Mouse (Mus musculus) liver, embryonic 14.5 days (tissue): ENCODE data around the gene Tacr2. TPM values are rescaled to one million over a fixed set of nuclear protein-coding genes. Genes with fewer than 3 reads are reported as not detected.

Source experiments
- ATAC-seq: fragments of 200-750 bp; cut with Nextera tagmentation; 2 replicates; pipeline ENCODE4 v1.8.0; 2017; ENCODE audit warnings: moderate number of reproducible peaks, mild to moderate bottlenecking, moderate library complexity; ENCODE audit not compliant: insufficient read depth
- DNase-seq, 3 experiments: peaks; one replicate each; pipeline ENCODE4 v3.0.0-alpha.2; 2012 to 2013; ENCODE audit warnings: low read depth in 3 of 3, low spot score in 3 of 3
- H3K27ac ChIP-seq: fragments of 300-500 bp; sonication (generic); 2 replicates; pipeline ENCODE4 v1.5.1; 2014; ENCODE audit warnings: moderate library complexity, mild to moderate bottlenecking, control low read depth, inconsistent platforms
- H3K27me3 ChIP-seq: fragments of 300-500 bp; sonication (generic); 2 replicates; pipeline ENCODE4 v1.6.1; 2014; ENCODE audit warnings: mild to moderate bottlenecking, low read length, moderate library complexity; ENCODE audit not compliant: control insufficient read depth, insufficient read depth
- H3K36me3 ChIP-seq: fragments of 300-500 bp; sonication (generic); replicated peaks from 2 replicates; pipeline ENCODE4 v1.6.1; 2014; ENCODE audit warnings: low read depth; ENCODE audit not compliant: control insufficient read depth, insufficient read depth
- H3K4me1 ChIP-seq, 2 experiments: fragments of 200-500 bp in 1 of 2; fragments of 300-500 bp in 1 of 2; sonication (generic) in 1 of 2; replicated peaks; 2 replicates each; pipeline ENCODE4 v1.6.1; 2012 to 2014; ENCODE audit warnings: antibody characterized with exemption in 1 of 2, inconsistent platforms in 1 of 2, low read length in 1 of 2; ENCODE audit not compliant: control insufficient read depth in 2 of 2, insufficient read depth in 2 of 2
- H3K4me2 ChIP-seq: fragments of 300-500 bp; sonication (generic); 2 replicates; pipeline ENCODE4 v1.6.1; 2014; ENCODE audit warnings: low read depth, mild to moderate bottlenecking, control low read depth, moderate library complexity
- H3K4me3 ChIP-seq, 2 experiments: fragments of 200-500 bp in 1 of 2; fragments of 300-500 bp in 1 of 2; sonication (generic) in 1 of 2; 2 replicates each; pipeline ENCODE4 v1.5.1; 2012 to 2014; ENCODE audit warnings: low read depth in 2 of 2, low read length in 2 of 2, mild to moderate bottlenecking in 2 of 2, control low read depth in 1 of 2, inconsistent platforms in 1 of 2, moderate library complexity in 1 of 2; ENCODE audit not compliant: insufficient read depth in 1 of 2
- H3K9ac ChIP-seq: fragments of 300-500 bp; sonication (generic); replicated peaks from 2 replicates; pipeline ENCODE4 v1.6.1; 2014; ENCODE audit warnings: mild to moderate bottlenecking, control low read depth, moderate library complexity
- H3K9me3 ChIP-seq: fragments of 300-500 bp; sonication (generic); 2 replicates; pipeline ENCODE4 v1.6.1; 2016; ENCODE audit warnings: low read length, mixed read lengths; ENCODE audit not compliant: control insufficient read depth
- CTCF ChIP-seq: IDR thresholded peaks from 2 replicates; pipeline ENCODE4 v1.5.1; 2016; ENCODE audit warnings: antibody characterized with exemption, low read depth, control low read depth
- EP300 ChIP-seq: IDR thresholded peaks from 2 replicates; pipeline ENCODE4 v1.6.1; 2016; ENCODE audit warnings: antibody characterized with exemption, low read depth
- WGBS: fragments of 180-500 bp; shearing (Covaris S2); extraction: QIAGEN DNeasy Blood & Tissue Kit; methylation state at CpG from one replicate; pipeline ENCODE4 v1.1.7; 2014; ENCODE audit not compliant: insufficient replicate concordance; 5-methylcytosine and 5-hydroxymethylcytosine counted together
- polyA plus RNA-seq, 2 experiments: library from polyadenylated mRNA; depleted of rRNA in 1 of 2; stranded (reverse) in 1 of 2; unstranded in 1 of 2; fragments of >200 nt; fragmentation: Nextera tagmentation in 1 of 2; extraction: Ambion mirVana in 1 of 2; gene quantifications; 2 replicates each; pipeline versions ENCODE4 v1.2.1 to v1.2.3; 2012 to 2014

Tacr2 gene
- polyA plus RNA-seq, 2 experiments = not detected

- no peaks in the 10 kb centered on the region for H3K27me3 ChIP-seq
- H3K9me3 ChIP-seq = no peaks in the 10 kb centered on the region
- peaks cover 17 to 32% of the 10 kb centered on the region in 2 experiments for H3K4me1 ChIP-seq
- no peak overlapping the region for H3K4me3 ChIP-seq
- 15% methylated on average over 10 of the region's 10 CpGs for WGBS
- TF ChIP-seq CTCF (peak; percentile 44), EP300 (peak; percentile 88)
- H3K27ac ChIP-seq = peak overlapping the region; percentile 57
- H3K4me2 ChIP-seq = peak overlapping the region; percentile 38
- no peaks in the 10 kb centered on the region for H3K36me3 ChIP-seq
- peak; percentile 96 for ATAC-seq
- DNase-seq = peak; percentile 65 to 72 (median 68)
- H3K9ac ChIP-seq = peak overlapping the region; percentile 29; the same call in 1 of the 2 replicates
Observed at GRCm38 (mm10) chr10:62237205-62237604, 15.0 kb upstream of the Tacr2 start.

- Histone ChIP-seq H3K9me3 (no peaks in the 10 kb centered on the region), H3K4me2 (no peak overlapping the region), H3K36me3 (no peaks in the 10 kb centered on the region), H3K27me3 (no peaks in the 10 kb centered on the region), H3K27ac (peak overlapping the region; percentile 45), H3K9ac (no peak overlapping the region), H3K4me1 (peaks cover 17 to 32% of the 10 kb centered on the region in 2 experiments), H3K4me3 (no peak overlapping the region)
- ATAC-seq (no peak), DNase-seq (no peak)
- WGBS = 29% methylated on average over 3 of the region's 3 CpGs
- peak; percentile 28; the same call in 1 of the 2 replicates for TF ChIP-seq EP300
- no peak for TF ChIP-seq CTCF
Observed at GRCm38 (mm10) chr10:62238688-62239087, 13.6 kb upstream of the Tacr2 start.

- no peak for ATAC-seq
Observed at GRCm38 (mm10) chr10:62239270-62239669, 13.0 kb upstream of the Tacr2 start.

GRCm38 (mm10) chr10:62242358-62242757, 9.9 kb upstream of the Tacr2 start:
- Histone ChIP-seq H3K4me1 (peaks cover 13 to 22% of the 10 kb centered on the region in 2 experiments), H3K4me2 (no peak overlapping the region), H3K4me3 (no peak overlapping the region), H3K36me3 (no peaks in the 10 kb centered on the region), H3K27me3 (no peaks in the 10 kb centered on the region), H3K27ac (no peak overlapping the region), H3K9ac (no peak overlapping the region), H3K9me3 (no peaks in the 10 kb centered on the region)
- TF ChIP-seq CTCF (no peak), EP300 (no peak)
- ATAC-seq = no peak
- 70% methylated on average over 10 of the region's 10 CpGs for WGBS
- DNase-seq = no peak

More at GRCm38 (mm10) chr10:62239270-62239669, 13.0 kb upstream of the Tacr2 start:
- H3K4me2 ChIP-seq = no peak overlapping the region
- no peak overlapping the region for H3K4me3 ChIP-seq
- TF ChIP-seq EP300 (no peak), CTCF (no peak)
- no peaks in the 10 kb centered on the region for H3K27me3 ChIP-seq
- no peak overlapping the region; the same call in 1 of the 2 replicates for H3K27ac ChIP-seq
- no peaks in the 10 kb centered on the region for H3K9me3 ChIP-seq
- H3K4me1 ChIP-seq = peaks cover 20 to 35% of the 10 kb centered on the region in 2 experiments
- H3K9ac ChIP-seq = no peak overlapping the region
- 73% methylated on average over 6 of the region's 6 CpGs for WGBS
- no peaks in the 10 kb centered on the region for H3K36me3 ChIP-seq
- DNase-seq = no peak

- Histone ChIP-seq H3K9ac (no peak overlapping the region), H3K4me3 (no peak overlapping the region), H3K9me3 (no peaks in the 10 kb centered on the region), H3K27me3 (no peaks in the 10 kb centered on the region), H3K4me1 (peaks cover 9 to 17% of the 10 kb centered on the region in 2 experiments), H3K36me3 (no peaks in the 10 kb centered on the region), H3K27ac (no peak overlapping the region), H3K4me2 (no peak overlapping the region)
- ATAC-seq (no peak), DNase-seq (peak in 2 of 3 experiments; percentile 37 to 48)
- peak; percentile 73 for TF ChIP-seq CTCF
- no peak for TF ChIP-seq EP300
- 46% methylated on average over 11 of the region's 13 CpGs for WGBS
Observed at GRCm38 (mm10) chr10:62242896-62243295, 9.3 kb upstream of the Tacr2 start.
